Mouse (Mus musculus) stomach, embryonic 16.5 days (tissue): ENCODE measurements around the gene Jtb. TPM values are rescaled to one million over a fixed set of nuclear protein-coding genes. Genes with fewer than 3 reads are reported as not detected.

ENCODE experiments used
- ATAC-seq: fragments of 200-750 bp; cut with Nextera tagmentation; 2 replicates; pipeline ENCODE4 v1.8.0; 2017; ENCODE audit warnings: moderate number of reproducible peaks, moderate TSS enrichment; ENCODE audit not compliant: insufficient read depth, low FRiP score
- H3K27ac ChIP-seq: fragments of 300-500 bp; sonication (generic); 2 replicates; pipeline ENCODE4 v1.5.1; 2014; ENCODE audit warnings: low read length
- H3K27me3 ChIP-seq: fragments of 300-500 bp; sonication (generic); 2 replicates; pipeline ENCODE4 v1.6.1; 2014; ENCODE audit warnings: low read length, control low read depth, mixed read lengths; ENCODE audit not compliant: control insufficient read depth, insufficient read depth
- H3K36me3 ChIP-seq: fragments of 300-500 bp; sonication (generic); 2 replicates; pipeline ENCODE4 v1.6.1; 2014; ENCODE audit warnings: low read length; ENCODE audit not compliant: control insufficient read depth, insufficient read depth
- H3K4me1 ChIP-seq: fragments of 300-500 bp; sonication (generic); 2 replicates; pipeline ENCODE4 v1.6.1; 2014; ENCODE audit warnings: low read length, control low read depth, mixed read lengths; ENCODE audit not compliant: control insufficient read depth, insufficient read depth
- H3K4me2 ChIP-seq: fragments of 300-500 bp; sonication (generic); 2 replicates; pipeline ENCODE4 v1.6.1; 2014; ENCODE audit warnings: low read depth, low read length, mixed read lengths
- H3K4me3 ChIP-seq: fragments of 300-500 bp; sonication (generic); replicated peaks from 2 replicates; pipeline ENCODE4 v1.5.1; 2014; ENCODE audit warnings: mild to moderate bottlenecking, low read length
- H3K9ac ChIP-seq: fragments of 300-500 bp; sonication (generic); 2 replicates; pipeline ENCODE4 v1.6.1; 2014; ENCODE audit warnings: low read length
- H3K9me3 ChIP-seq: fragments of 300-500 bp; sonication (generic); replicated peaks from 2 replicates; pipeline ENCODE4 v1.6.1; 2016; ENCODE audit warnings: low read length, control low read depth; ENCODE audit not compliant: control insufficient read depth
- WGBS: fragments of 180-500 bp; shearing (Covaris S2); extraction: QIAGEN DNeasy Blood & Tissue Kit; methylation state at CpG from one replicate; pipeline ENCODE4 v1.1.7; 2014; 5-methylcytosine and 5-hydroxymethylcytosine counted together
- microRNA-seq: library from miRNA; unstranded; fragments of <30 nt; microRNA quantifications from one replicate; pipeline ENCODE4, GENCODE M21; 2016
- polyA plus RNA-seq: library from polyadenylated mRNA; unstranded; fragments of >200 nt; fragmentation: Nextera tagmentation; extraction: Ambion mirVana; gene quantifications from 2 replicates; pipeline ENCODE4 v1.2.1, GENCODE M21; 2015

Jtb gene
- polyA plus RNA-seq, 1 experiment from 2014 or later, result 104 TPM

GRCm38 (mm10) chr3:90277793-90278192, 46.4 kb downstream of the Jtb start:
- Histone ChIP-seq H3K27me3 (no peaks in the 10 kb centered on the region), H3K4me1 (no peaks in the 10 kb centered on the region), H3K9me3 (no peaks in the 10 kb centered on the region), H3K4me2 (no peak overlapping the region), H3K36me3 (peaks cover 13% of the 10 kb centered on the region), H3K27ac (no peak overlapping the region), H3K9ac (no peak overlapping the region), H3K4me3 (no peak overlapping the region)
- no peak for ATAC-seq
- 88% methylated on average over 9 of the region's 9 CpGs for WGBS

- no peak for ATAC-seq
- no peaks in the 10 kb centered on the region for H3K27me3 ChIP-seq
- H3K9me3 ChIP-seq, result no peaks in the 10 kb centered on the region
- H3K4me3 ChIP-seq, result no peak overlapping the region
- H3K27ac ChIP-seq, result no peak overlapping the region
- no peaks in the 10 kb centered on the region for H3K4me1 ChIP-seq
- no peak overlapping the region for H3K9ac ChIP-seq
- 93% methylated on average over 10 of the region's 10 CpGs for WGBS
- H3K36me3 ChIP-seq, result peaks cover 13% of the 10 kb centered on the region
- H3K4me2 ChIP-seq, result no peak overlapping the region
Measured at GRCm38 (mm10) chr3:90278211-90278610, 46.8 kb downstream of the Jtb start.

GRCm38 (mm10) chr3:90279216-90279615, 47.8 kb downstream of the Jtb start:
- Histone ChIP-seq H3K4me3 (no peak overlapping the region), H3K27ac (no peak overlapping the region), H3K9me3 (no peaks in the 10 kb centered on the region), H3K27me3 (no peaks in the 10 kb centered on the region), H3K4me1 (no peaks in the 10 kb centered on the region), H3K36me3 (peaks cover 13% of the 10 kb centered on the region), H3K9ac (no peak overlapping the region), H3K4me2 (no peak overlapping the region)
- ATAC-seq, result no peak
- 92% methylated on average over 9 of the region's 9 CpGs for WGBS

GRCm38 (mm10) chr3:90279743-90280142, 48.3 kb downstream of the Jtb start:
- Histone ChIP-seq H3K4me3 (no peak overlapping the region), H3K9me3 (no peaks in the 10 kb centered on the region), H3K4me2 (no peak overlapping the region), H3K9ac (no peak overlapping the region), H3K27me3 (no peaks in the 10 kb centered on the region), H3K36me3 (peaks cover 13% of the 10 kb centered on the region), H3K4me1 (no peaks in the 10 kb centered on the region), H3K27ac (no peak overlapping the region)
- 91% methylated on average over 7 of the region's 7 CpGs for WGBS
- ATAC-seq, result no peak

- no peaks in the 10 kb centered on the region for H3K27me3 ChIP-seq
- H3K9me3 ChIP-seq, result no peaks in the 10 kb centered on the region
- H3K4me2 ChIP-seq, result no peak overlapping the region
- no peak for ATAC-seq
- no peaks in the 10 kb centered on the region for H3K4me1 ChIP-seq
- 84% methylated on average over 9 of the region's 9 CpGs for WGBS
- H3K36me3 ChIP-seq, result peaks cover 13% of the 10 kb centered on the region
- no peak overlapping the region for H3K9ac ChIP-seq
- H3K4me3 ChIP-seq, result no peak overlapping the region
- no peak overlapping the region for H3K27ac ChIP-seq
Measured at GRCm38 (mm10) chr3:90280708-90281107, 49.3 kb downstream of the Jtb start.

- no peak overlapping the region for H3K4me3 ChIP-seq
- H3K4me1 ChIP-seq, result no peaks in the 10 kb centered on the region
- peaks cover 5% of the 10 kb centered on the region for H3K36me3 ChIP-seq
- no peak overlapping the region for H3K4me2 ChIP-seq
- no peak overlapping the region for H3K27ac ChIP-seq
- no peaks in the 10 kb centered on the region for H3K9me3 ChIP-seq
- no peak for ATAC-seq
- H3K27me3 ChIP-seq, result no peaks in the 10 kb centered on the region
- H3K9ac ChIP-seq, result no peak overlapping the region
- 100% methylated on average over 2 of the region's 2 CpGs for WGBS
Measured at GRCm38 (mm10) chr3:90284150-90284549, 52.8 kb downstream of the Jtb start.

Small RNAs within 50 kb of the gene (microRNA-seq; reads per million reads assigned to microRNA genes)
- not detected for gene Mir7012

Other genes with a start within 250 kb of the Jtb start
- 126 and 132 TPM in 2 replicates for gene Hax1, start 232.8 kb upstream of the Jtb start, polyA plus RNA-seq
- gene 4933434E20Rik, start 180.0 kb upstream of the Jtb start, polyA plus RNA-seq, result 157 and 158 TPM in 2 replicates
- 141 and 142 TPM in 2 replicates for gene Ubap2l, start 179.0 kb upstream of the Jtb start, polyA plus RNA-seq
- 525 and 570 TPM in 2 replicates for gene Tpm3, start 158.9 kb upstream of the Jtb start, polyA plus RNA-seq
- gene Nup210l, start 127.5 kb upstream of the Jtb start, polyA plus RNA-seq, result 0.28 and 0.34 TPM in 2 replicates
- 1,106 and 1,465 TPM in 2 replicates for gene Rps27, start 17.9 kb upstream of the Jtb start, polyA plus RNA-seq
- 30.5 and 33.1 TPM in 2 replicates for gene Rab13, start 17.9 kb upstream of the Jtb start, polyA plus RNA-seq
- 28.9 and 34.4 TPM in 2 replicates for gene Creb3l4, start 11.9 kb downstream of the Jtb start, polyA plus RNA-seq
- 101 and 122 TPM in 2 replicates for gene Slc39a1, start 16.6 kb downstream of the Jtb start, polyA plus RNA-seq
- 18.2 and 21.1 TPM in 2 replicates for gene Crtc2, start 22.6 kb downstream of the Jtb start, polyA plus RNA-seq
- 3.8 and 4.3 TPM in 2 replicates for gene Dennd4b, start 33.6 kb downstream of the Jtb start, polyA plus RNA-seq
- gene Gatad2b, start 61.6 kb downstream of the Jtb start, polyA plus RNA-seq, result 8.1 and 8.2 TPM in 2 replicates
- 10.1 TPM in 2 replicates for gene Slc27a3, start 158.3 kb downstream of the Jtb start, polyA plus RNA-seq
- gene Ints3, start 202.0 kb downstream of the Jtb start, polyA plus RNA-seq, result 22.4 and 23.0 TPM in 2 replicates
- 5.9 and 6.4 TPM in 2 replicates for gene Npr1, start 234.3 kb downstream of the Jtb start, polyA plus RNA-seq
- gene Ilf2, start 244.5 kb downstream of the Jtb start, polyA plus RNA-seq, result 137 and 147 TPM in 2 replicates